14 mouse cellular contexts compared by ENCODE assay signal in the genomic region with DNA sequence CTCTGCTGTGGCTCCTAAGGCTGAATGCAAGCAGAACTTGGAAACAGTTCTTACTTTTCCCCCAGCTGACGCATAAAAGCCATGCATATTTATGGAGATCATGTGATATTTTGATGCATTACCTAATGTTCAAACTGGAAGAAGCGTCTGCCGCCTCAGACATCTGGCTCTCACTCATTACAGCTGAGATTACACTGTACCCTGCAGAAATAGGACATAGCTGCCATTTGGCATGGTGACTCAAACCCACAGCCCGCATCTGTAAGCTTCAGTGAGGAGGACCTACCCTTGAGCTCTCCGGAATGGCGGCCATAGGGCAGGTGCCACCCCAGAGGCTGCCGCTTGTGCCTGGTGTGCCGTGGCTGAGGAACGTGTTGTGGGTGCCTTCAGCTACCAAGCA. TPM values are rescaled to one million over a fixed set of nuclear protein-coding genes. Genes with fewer than 3 reads are reported as not detected.
A peak's percentile ranks its signal among the peaks of the same experiment; 100 is the strongest.
DNase-seq lines count a peak whose midpoint lies in the region; ATAC-seq and TF ChIP-seq lines count a peak whose summit lies in the region.
"Had no signal": no experiment of that assay in that cellular context is flagged by ENCODE, and none has a peak within 500 bp of the region (broad histone marks: within the 10 kb centered on the region; RNA-seq: fewer than 3 reads in every experiment).

No protein-coding gene starts in this region.

- ATAC-seq in forebrain, embryonic 14.5 days: no peak
- ATAC-seq in forebrain, embryonic 12.5 days (ENCODE audit: low FRiP score): no peak
- no peak for ATAC-seq in stomach, postnatal 0 days (ENCODE audit: low FRiP score, low TSS enrichment)
- ATAC-seq: intestine, postnatal 0 days had no signal

- H3K36me3 ChIP-seq in forebrain, embryonic 14.5 days (ENCODE audit: control insufficient read depth, insufficient read depth, low read length): no peaks in the 10 kb centered on the region
- H3K36me3 ChIP-seq in forebrain, embryonic 12.5 days (replicated peaks): no peaks in the 10 kb centered on the region
- H3K36me3 ChIP-seq in E14TG2a.4 (ENCODE audit: insufficient read depth, low read length): no peaks in the 10 kb centered on the region
- H3K36me3 ChIP-seq in stomach, postnatal 0 days (ENCODE audit: control insufficient read depth, insufficient read depth, low read length): no peaks in the 10 kb centered on the region
- H3K36me3 ChIP-seq: liver, embryonic 13.5 days; midbrain, embryonic 12.5 days had no signal

- peak; percentile 49 for DNase-seq in forebrain, embryonic 14.5 days (ENCODE audit: low spot score)
- peak; percentile 25 to 74 for DNase-seq in layer of hippocampus, adult 18-20 months (ENCODE audit: low spot score in 2 of 2)
- DNase-seq in left cerebral cortex, postnatal 14 days (ENCODE audit: low spot score in 2 of 2): peak; percentile 61 to 84
- DNase-seq in cerebellum, adult 11-12 months: no peak
- DNase-seq in stomach, postnatal 0 days (ENCODE audit: low spot score): no peak
- no peak for DNase-seq in kidney, postnatal 25 days
- DNase-seq: adrenal gland, postnatal 36 days; cerebellum, adult 18-20 months; liver, embryonic 13.5 days had no signal

- H3K4me1 ChIP-seq in forebrain, embryonic 14.5 days (ENCODE audit: control insufficient read depth, insufficient read depth, low read length): peaks cover 9% of the 10 kb centered on the region
- H3K4me1 ChIP-seq in forebrain, embryonic 12.5 days: peaks cover 18% of the 10 kb centered on the region
- peaks cover 75% of the 10 kb centered on the region for H3K4me1 ChIP-seq in E14TG2a.4 (replicated peaks; ENCODE audit: low read depth, low read length)
- no peaks in the 10 kb centered on the region for H3K4me1 ChIP-seq in stomach, postnatal 0 days (replicated peaks; ENCODE audit: control insufficient read depth, insufficient read depth)
- H3K4me1 ChIP-seq: liver, embryonic 13.5 days had no signal

- H3K4me2 ChIP-seq in forebrain, embryonic 14.5 days (ENCODE audit: low read length): no peak overlapping the region
- H3K4me2 ChIP-seq in forebrain, embryonic 12.5 days: no peak overlapping the region
- no peak overlapping the region for H3K4me2 ChIP-seq in stomach, postnatal 0 days (replicated peaks; ENCODE audit: low read depth)
- H3K4me2 ChIP-seq: liver, embryonic 13.5 days; midbrain, embryonic 12.5 days had no signal

- WGBS in forebrain, embryonic 14.5 days: 92% methylated on average over 9 of the region's 9 CpGs
- 90% methylated on average over 9 of the region's 9 CpGs for WGBS in forebrain, embryonic 12.5 days
- WGBS in stomach, postnatal 0 days: 81% methylated on average over 9 of the region's 9 CpGs

- no peak for TF ChIP-seq EP300 in stomach, postnatal 0 days (optimal IDR thresholded peaks at IDR 0.05)

- no peak overlapping the region for H3K4me3 ChIP-seq in forebrain, embryonic 14.5 days (ENCODE audit: low read depth, low read length)
- no peak overlapping the region for H3K4me3 ChIP-seq in forebrain, embryonic 12.5 days (replicated peaks)
- peak overlapping the region; percentile 35; the same call in 1 of the 2 replicates for H3K4me3 ChIP-seq in E14TG2a.4 (replicated peaks; ENCODE audit: low read length)
- no peak overlapping the region for H3K4me3 ChIP-seq in stomach, postnatal 0 days (ENCODE audit: low read depth, low read length)
- H3K4me3 ChIP-seq: liver, embryonic 13.5 days; midbrain, embryonic 12.5 days had no signal

- H3K27ac ChIP-seq in forebrain, embryonic 14.5 days (ENCODE audit: low read depth, low read length): no peak overlapping the region
- no peak overlapping the region for H3K27ac ChIP-seq in forebrain, embryonic 12.5 days
- H3K27ac ChIP-seq in stomach, postnatal 0 days (replicated peaks): no peak overlapping the region
- H3K27ac ChIP-seq: liver, embryonic 13.5 days; midbrain, embryonic 12.5 days had no signal

- intact Hi-C loops in left cerebral cortex, postnatal 14 days (cut with DNase I): no loop called here

- H3K9me3 ChIP-seq in forebrain, embryonic 14.5 days (replicated peaks; ENCODE audit: control insufficient read depth, low read length): no peaks in the 10 kb centered on the region
- H3K9me3 ChIP-seq in forebrain, embryonic 12.5 days: 0 out of 2 replicates have a peak, but pooled peaks cover 6% of the 10 kb centered on the region
- peaks cover 12% of the 10 kb centered on the region for H3K9me3 ChIP-seq in E14TG2a.4 (ENCODE audit: low read length)
- H3K9me3 ChIP-seq in stomach, postnatal 0 days (ENCODE audit: control insufficient read depth, low read length): 0 out of 2 replicates have a peak, but pooled peaks cover 2% of the 10 kb centered on the region

- TF ChIP-seq CTCF in E14TG2a.4 (conservative IDR thresholded peaks at IDR 0.05; ENCODE audit: low read length): no peak
- TF ChIP-seq CTCF in stomach, postnatal 0 days (IDR thresholded peaks at IDR 0.05; ENCODE audit: low read depth): no peak

- H3K9ac ChIP-seq in forebrain, embryonic 14.5 days (ENCODE audit: low read length): no peak overlapping the region
- H3K9ac ChIP-seq in forebrain, embryonic 12.5 days: no peak overlapping the region
- no peak overlapping the region for H3K9ac ChIP-seq in stomach, postnatal 0 days (ENCODE audit: low read length)
- H3K9ac ChIP-seq: liver, embryonic 13.5 days; midbrain, embryonic 12.5 days had no signal

- H3K27me3 ChIP-seq in forebrain, embryonic 14.5 days (replicated peaks; ENCODE audit: control insufficient read depth, insufficient read depth, low read length): no peaks in the 10 kb centered on the region
- H3K27me3 ChIP-seq in forebrain, embryonic 12.5 days: 0 out of 2 replicates have a peak, but pooled peaks cover 7% of the 10 kb centered on the region
- peaks cover 11% of the 10 kb centered on the region for H3K27me3 ChIP-seq in E14TG2a.4 (ENCODE audit: insufficient read depth, low read length)
- H3K27me3 ChIP-seq in stomach, postnatal 0 days (ENCODE audit: control insufficient read depth, insufficient read depth, low read length): no peaks in the 10 kb centered on the region

RNA-seq across cellular contexts. Expression of gene Nipal3, which starts 36.4 kb away (rescaled TPM):
- polyA plus RNA-seq in forebrain, embryonic 14.5 days (2014; fragmentation: Nextera tagmentation; extraction: Ambion mirVana): 5.3 and 6.4 TPM in 2 replicates
- polyA plus RNA-seq in forebrain, embryonic 12.5 days (2016; fragmentation: Nextera tagmentation; extraction: Ambion mirVana): 2.1 and 4.3 TPM in 2 replicates
- 10 to 100 TPM; 87.9 to 89.0 TPM for total RNA-seq in layer of hippocampus, adult 18-20 months (2021)
- total RNA-seq in left cerebral cortex, postnatal 14 days (2021): 100 to 1,000 TPM; 111 to 118 TPM
- 3.8 and 5.3 TPM in 2 replicates for polyA plus RNA-seq in stomach, postnatal 0 days (2015; fragmentation: Nextera tagmentation; extraction: Ambion mirVana)

RNA-seq across cellular contexts. Expression of gene Stpg1, which starts 36.6 kb away (rescaled TPM):
- polyA plus RNA-seq in forebrain, embryonic 14.5 days (2014; fragmentation: Nextera tagmentation; extraction: Ambion mirVana): 0.19 TPM in 2 replicates
- polyA plus RNA-seq in forebrain, embryonic 12.5 days (2016; fragmentation: Nextera tagmentation; extraction: Ambion mirVana): 0.19 and 0.36 TPM in 2 replicates
- total RNA-seq in layer of hippocampus, adult 18-20 months (2021): 1 to 10 TPM; 1.7 to 3.5 TPM
- total RNA-seq in left cerebral cortex, postnatal 14 days (2021): 1 to 10 TPM in 1 of 2 experiments, under 1 TPM in 1; 0.81 to 1.1 TPM
- polyA plus RNA-seq in stomach, postnatal 0 days (2015; fragmentation: Nextera tagmentation; extraction: Ambion mirVana): 0.16 and 0.18 TPM in 2 replicates
- total RNA-seq: granulocyte monocyte progenitor cell, adult 5-6 weeks had no signal
- polyA plus RNA-seq: liver, embryonic 13.5 days had no signal

RNA-seq across cellular contexts. Expression of gene Grhl3, which starts 42.2 kb away (rescaled TPM):
- 0.55 and 0.62 TPM in 2 replicates for polyA plus RNA-seq in forebrain, embryonic 14.5 days (2014; fragmentation: Nextera tagmentation; extraction: Ambion mirVana)
- 1.9 and 2.8 TPM in 2 replicates for polyA plus RNA-seq in forebrain, embryonic 12.5 days (2016; fragmentation: Nextera tagmentation; extraction: Ambion mirVana)
- total RNA-seq in layer of hippocampus, adult 18-20 months (2021): under 1 TPM; 0.48 to 0.79 TPM
- 1 to 10 TPM in 1 of 2 experiments, under 1 TPM in 1; 0.95 to 1.4 TPM for total RNA-seq in left cerebral cortex, postnatal 14 days (2021)
- polyA plus RNA-seq in stomach, postnatal 0 days (2015; fragmentation: Nextera tagmentation; extraction: Ambion mirVana): 52.5 and 53.3 TPM in 2 replicates
- total RNA-seq: adrenal gland, postnatal 36 days; granulocyte monocyte progenitor cell, adult 5-6 weeks had no signal

Comparison
In these comparisons a context has a peak if more than half of its experiments do, and no peak if none do; other contexts are left out.
1. DNase-seq: peak in forebrain, embryonic 14.5 days (single experiment), layer of hippocampus, adult 18-20 months (2 of 2) and left cerebral cortex, postnatal 14 days (2 of 2); none in cerebellum, adult 11-12 months (single experiment), stomach, postnatal 0 days (single experiment) and kidney, postnatal 25 days (0 of 2).
2. RNA of gene Grhl3, which starts 42.2 kb away (polyA plus RNA-seq): 52.5 to 53.3 TPM in stomach, postnatal 0 days; 1.9 to 2.8 TPM in forebrain, embryonic 12.5 days and 0.55 to 0.62 TPM in forebrain, embryonic 14.5 days; every median in the first group is over 10 times any median in the second.